Mouse (Mus musculus) ovary, postnatal 36 days (tissue): ENCODE measurements around the gene Nub1.
"Not testable (repeated sequence)": the region's sequence is repeated elsewhere in the genome, so short reads cannot be mapped to it uniquely, and the experiment has no call there.

Experiments used
- DNase-seq: peaks from one replicate; pipeline ENCODE4 v3.0.0; 2022; ENCODE audit warnings: low spot score, mixed read lengths

Gene Nub1

DNA sequence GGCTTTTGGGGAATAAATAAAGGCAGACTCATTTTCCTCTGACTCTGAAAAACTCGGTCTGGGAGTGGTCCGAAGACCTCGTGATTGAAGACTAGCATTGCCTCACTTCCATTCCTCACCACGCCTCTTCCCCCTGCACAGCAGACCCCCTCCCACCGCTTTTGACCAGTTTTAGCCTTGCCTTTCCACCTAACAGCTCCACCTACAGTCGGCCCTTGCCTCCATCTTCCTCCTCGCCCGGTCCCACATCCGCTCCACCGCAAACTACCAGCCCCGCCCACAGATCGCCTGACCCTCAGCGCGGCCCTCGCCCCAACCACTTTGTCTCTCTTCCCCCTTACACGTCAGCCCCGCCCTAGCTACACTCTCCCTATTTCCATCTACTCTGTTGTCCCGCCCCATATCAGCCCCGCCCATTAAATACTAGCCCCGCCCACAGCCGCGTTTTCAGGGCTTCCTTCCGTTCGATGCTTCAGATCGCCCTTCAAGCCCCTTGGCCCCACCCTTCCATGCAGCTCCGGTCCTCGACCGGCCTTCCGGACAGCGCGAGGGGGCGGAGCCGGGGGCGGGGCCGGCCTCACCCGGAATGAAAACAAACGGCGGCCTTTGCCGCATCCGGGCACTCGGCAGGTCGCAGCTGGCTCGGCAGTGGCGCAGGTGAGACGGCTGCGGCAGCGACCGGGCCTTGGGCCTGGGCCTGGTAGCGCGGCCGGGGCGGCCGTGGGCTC is at the start of gene Nub1:
Gene Nub1, plus strand, starts transcription at position 167 of the 728 bp plus-strand sequence.
- peak; percentile 98 for DNase-seq

- no peak for DNase-seq
Measured at GRCm38 (mm10) chr5:24636987-24637386, 48.3 kb upstream of the Nub1 start.

DNA sequence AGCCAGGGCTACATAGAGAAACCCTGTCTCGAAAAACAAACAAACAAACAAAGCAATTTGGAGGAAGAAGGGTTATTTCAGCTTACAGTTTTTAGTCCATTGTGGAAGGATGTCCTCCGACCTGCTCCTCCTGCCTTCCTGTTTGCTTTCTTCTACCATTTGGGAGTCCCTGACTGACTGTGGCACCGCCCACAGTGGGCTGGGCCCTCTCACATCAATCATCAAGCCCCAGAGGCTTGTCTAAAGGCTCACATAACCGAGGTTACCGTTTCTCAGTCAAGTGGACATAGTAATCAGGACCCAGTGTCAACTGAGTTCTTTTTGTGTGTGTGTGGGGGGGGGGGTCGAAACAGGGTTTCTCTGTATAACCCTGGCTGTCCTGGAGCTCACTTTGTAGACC is 47.2 kb upstream of the Nub1 start:
- no peak for DNase-seq

DNA sequence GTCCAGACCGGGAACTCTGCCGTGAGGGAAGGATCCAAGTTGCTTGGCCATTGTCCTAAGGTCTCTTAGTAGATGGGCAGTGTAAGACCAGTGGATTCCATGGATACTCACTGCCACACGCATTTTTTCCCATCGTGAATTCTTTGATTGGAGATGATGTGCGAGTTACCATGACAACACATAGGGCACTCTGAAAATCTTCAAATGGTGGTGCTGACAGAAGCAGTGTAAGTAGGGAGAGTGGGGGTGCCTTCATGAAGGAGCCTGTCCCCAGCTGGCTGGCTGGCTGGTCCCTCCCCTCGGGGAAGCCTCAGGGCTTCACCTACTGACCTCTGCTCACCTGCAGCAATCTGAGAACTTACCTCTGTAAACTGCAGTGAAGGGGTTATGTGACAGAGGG is 46.3 kb upstream of the Nub1 start:
- no peak for DNase-seq

DNA sequence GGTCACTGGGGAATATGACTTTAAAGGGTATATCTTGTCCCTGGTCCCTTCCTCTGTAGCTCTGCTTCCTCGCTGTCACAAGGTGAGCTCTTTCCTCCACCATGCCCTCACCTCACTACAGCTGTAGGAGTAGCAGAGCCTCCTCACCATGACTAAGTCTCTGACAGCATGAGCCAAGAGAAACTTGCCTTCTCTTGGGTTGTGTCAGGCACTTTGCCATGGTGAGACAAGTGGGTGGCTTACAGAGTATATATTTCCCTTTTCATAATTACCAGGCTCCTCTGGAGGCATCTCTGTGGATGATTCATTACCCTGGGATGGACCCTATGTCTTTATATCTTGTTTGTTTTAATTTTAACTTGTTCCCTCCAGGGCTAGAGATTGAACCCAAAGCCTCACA is 39.9 kb upstream of the Nub1 start:
- DNase-seq, result no peak

- DNase-seq, result no peak
Measured at GRCm38 (mm10) chr5:24649231-24649630, 36.1 kb upstream of the Nub1 start.

GRCm38 (mm10) chr5:24649701-24650100 is 35.6 kb upstream of the Nub1 start:
- no peak for DNase-seq

GRCm38 (mm10) chr5:24651356-24651755 is 34.0 kb upstream of the Nub1 start:
- no peak for DNase-seq

DNA sequence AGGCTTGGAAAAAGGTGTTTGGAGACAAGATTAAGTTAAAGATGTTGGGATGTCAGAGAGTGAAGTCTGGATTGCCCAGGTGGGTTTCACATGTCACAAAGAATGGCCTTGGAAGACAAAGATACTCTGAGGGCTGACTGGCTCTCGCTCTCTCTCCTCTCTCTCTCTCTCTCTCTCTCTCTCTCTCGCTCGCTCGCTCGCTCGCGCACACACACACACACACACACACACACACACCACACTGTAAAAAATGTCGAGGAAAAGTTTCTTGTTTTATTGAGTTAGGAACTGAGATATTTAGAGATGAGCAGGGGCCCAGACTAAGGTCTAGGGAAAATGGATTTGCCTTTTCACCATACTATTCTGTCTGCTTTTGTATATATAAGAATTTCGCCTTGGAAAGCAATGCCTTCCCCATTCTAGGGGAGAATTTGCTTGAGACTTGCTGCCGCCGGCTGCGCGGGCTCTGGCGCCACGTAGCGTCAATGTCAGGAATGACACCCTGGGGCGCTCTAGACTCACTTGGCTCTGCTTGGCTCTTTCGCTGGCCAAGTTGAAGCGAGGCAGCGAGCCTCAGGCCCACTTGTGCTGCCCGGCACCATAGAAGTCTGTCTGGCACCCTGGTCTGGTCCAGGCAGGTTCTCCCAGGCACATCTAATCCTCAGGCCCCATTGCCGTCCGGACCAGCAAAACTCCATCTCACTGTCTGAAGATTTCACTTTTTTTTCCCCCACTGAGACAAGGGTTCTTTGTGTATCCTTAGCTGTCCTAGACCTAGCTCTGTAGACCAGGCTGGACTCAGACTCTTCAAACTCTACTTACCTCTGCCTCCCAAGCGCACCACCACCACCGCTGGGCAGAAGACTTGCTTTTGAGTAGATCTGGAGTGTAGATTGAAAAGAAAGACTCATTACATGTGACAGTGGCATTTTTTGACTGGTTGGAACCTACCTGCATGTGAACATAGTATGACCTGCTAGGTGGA is 33.3 kb upstream of the Nub1 start:
- DNase-seq, result peak; percentile 86

DNA sequence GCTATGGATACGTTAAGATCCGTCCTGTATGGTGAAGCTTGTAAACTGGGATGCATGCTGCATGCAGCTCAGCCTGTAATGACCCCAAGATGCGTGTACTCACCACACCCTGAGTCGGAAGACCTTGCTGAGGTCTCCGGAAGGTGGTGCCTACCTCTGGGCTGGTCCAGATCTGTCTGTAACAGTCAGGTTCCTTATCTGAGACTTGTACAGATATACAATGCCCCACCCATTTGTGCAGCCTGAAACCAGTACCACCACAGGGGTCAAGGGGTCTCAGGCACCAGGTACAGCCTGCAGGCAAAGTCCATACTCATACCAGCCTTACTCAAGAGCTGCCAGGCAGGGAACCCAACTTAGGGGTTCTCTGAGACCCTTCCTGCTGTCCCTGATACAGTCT is 32.6 kb upstream of the Nub1 start:
- DNase-seq, result no peak

- no peak for DNase-seq
Measured at GRCm38 (mm10) chr5:24654491-24654890, 30.8 kb upstream of the Nub1 start.

GRCm38 (mm10) chr5:24657113-24657512 is 28.2 kb upstream of the Nub1 start:
- DNase-seq, result peak; percentile 27

- no peak for DNase-seq
Measured at GRCm38 (mm10) chr5:24659708-24660423, 25.5 kb upstream of the Nub1 start.

GRCm38 (mm10) chr5:24661457-24661856 is 23.9 kb upstream of the Nub1 start:
- DNase-seq, result no peak

- DNase-seq, result peak; percentile 76
Measured at GRCm38 (mm10) chr5:24674238-24674637, 11.1 kb upstream of the Nub1 start.

GRCm38 (mm10) chr5:24681436-24681835 is 3.9 kb upstream of the Nub1 start:
- no peak for DNase-seq

GRCm38 (mm10) chr5:24684578-24685365 is 560 bp upstream of the Nub1 start:
- DNase-seq, result peak; percentile 38

- no peak for DNase-seq
Measured at GRCm38 (mm10) chr5:24686176-24686575, 844 bp downstream of the Nub1 start.

GRCm38 (mm10) chr5:24686671-24687420 is 1.5 kb downstream of the Nub1 start:
- DNase-seq, result not testable (repeated sequence)

DNA sequence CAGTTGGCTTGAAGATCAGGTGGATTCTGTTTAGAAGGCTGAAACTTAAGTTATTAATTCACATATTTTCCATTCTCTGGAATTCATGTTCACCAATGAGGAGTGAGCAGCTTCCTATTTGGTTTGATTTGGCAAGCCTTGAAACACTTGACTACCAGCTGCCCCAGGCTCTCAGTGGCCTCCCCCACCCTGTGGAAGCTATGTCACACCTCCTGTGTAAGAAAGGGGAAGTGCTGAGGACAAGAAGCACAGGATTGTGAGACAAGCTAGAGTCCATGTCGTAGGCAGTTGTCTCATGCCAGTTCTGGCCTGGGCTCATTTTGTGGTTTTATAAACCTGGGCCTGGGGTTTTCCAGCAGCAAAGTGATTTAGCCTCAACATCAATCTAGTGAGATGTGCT is 2.4 kb downstream of the Nub1 start:
- DNase-seq, result no peak

DNA sequence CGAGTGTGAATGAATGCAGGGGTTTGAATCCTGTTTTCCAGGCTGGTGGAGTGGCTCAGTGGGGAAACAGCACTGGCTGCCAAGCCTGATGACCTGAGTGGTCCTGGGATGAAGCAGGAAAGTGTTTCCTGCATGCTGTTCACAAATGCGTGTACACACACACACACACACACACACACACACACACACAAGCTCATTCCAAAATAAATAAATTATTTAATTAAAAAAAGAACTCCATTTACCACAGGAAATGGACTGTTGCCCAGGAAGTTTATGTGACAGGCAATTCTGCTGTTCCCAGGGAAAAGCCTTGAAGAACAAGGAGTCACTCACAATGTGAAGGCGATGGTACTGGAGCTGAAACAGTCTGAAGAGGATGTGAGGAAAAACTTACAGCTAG is 11.4 kb downstream of the Nub1 start:
- DNase-seq, result no peak
